Mouse (Mus musculus) liver, postnatal 0 days (tissue): ENCODE results near the gene Cd69. TPM values are rescaled to one million over a fixed set of nuclear protein-coding genes. Genes with fewer than 3 reads are reported as not detected.
A peak's percentile ranks its signal among the peaks of the same experiment; 100 is the strongest.

Experiments
- ATAC-seq: fragments of 200-750 bp; cut with Nextera tagmentation; 2 replicates; pipeline ENCODE4 v1.8.0; 2017; ENCODE audit warnings: mild to moderate bottlenecking, moderate library complexity
- DNase-seq: peaks from one replicate; pipeline ENCODE4 v3.0.0-alpha.2; 2016
- H3K27ac ChIP-seq: fragments of 300-500 bp; sonication (generic); 2 replicates; pipeline ENCODE4 v1.5.1; 2014; ENCODE audit warnings: antibody characterized with exemption, moderate library complexity, mild to moderate bottlenecking, low read depth
- H3K27me3 ChIP-seq: fragments of 300-500 bp; sonication (generic); 2 replicates; pipeline ENCODE4 v1.6.1; 2014; ENCODE audit warnings: low read length, control low read depth, mixed read lengths; ENCODE audit not compliant: insufficient read depth
- H3K36me3 ChIP-seq: fragments of 300-500 bp; sonication (generic); replicated peaks from 2 replicates; pipeline ENCODE4 v1.6.1; 2014; ENCODE audit warnings: mild to moderate bottlenecking, control low read depth, low read length, moderate library complexity, mixed read lengths; ENCODE audit not compliant: insufficient read depth
- H3K4me1 ChIP-seq: fragments of 300-500 bp; sonication (generic); 2 replicates; pipeline ENCODE4 v1.6.1; 2014; ENCODE audit warnings: antibody characterized with exemption, mild to moderate bottlenecking, control low read depth; ENCODE audit not compliant: insufficient read depth
- H3K4me2 ChIP-seq: fragments of 300-500 bp; sonication (generic); 2 replicates; pipeline ENCODE4 v1.6.1; 2014; ENCODE audit warnings: low read depth, mild to moderate bottlenecking, low read length, moderate library complexity, mixed read lengths
- H3K4me3 ChIP-seq: fragments of 300-500 bp; sonication (generic); 2 replicates; pipeline ENCODE4 v1.5.1; 2014; ENCODE audit warnings: low read depth, low read length
- H3K9ac ChIP-seq: fragments of 300-500 bp; sonication (generic); replicated peaks from 2 replicates; pipeline ENCODE4 v1.6.1; 2014; ENCODE audit warnings: mild to moderate bottlenecking, moderate library complexity
- H3K9me3 ChIP-seq: fragments of 300-500 bp; sonication (generic); 2 replicates; pipeline ENCODE4 v1.6.1; 2016; ENCODE audit warnings: mild to moderate bottlenecking, control low read depth, low read length, mixed read lengths
- CTCF ChIP-seq: sonication (generic); IDR thresholded peaks from 2 replicates; pipeline ENCODE4 v1.5.1; 2016; ENCODE audit warnings: antibody characterized with exemption, low read depth
- EP300 ChIP-seq: IDR thresholded peaks from 2 replicates; pipeline ENCODE4 v1.6.1; 2016; ENCODE audit warnings: antibody characterized with exemption, low read depth, mild to moderate bottlenecking
- WGBS: fragments of 180-500 bp; shearing (Covaris S2); extraction: QIAGEN DNeasy Blood & Tissue Kit; methylation state at CpG from one replicate; pipeline ENCODE4 v1.1.7; 2014; ENCODE audit not compliant: insufficient replicate concordance; 5-methylcytosine and 5-hydroxymethylcytosine counted together
- polyA plus RNA-seq: library from polyadenylated mRNA; unstranded; fragments of >200 nt; fragmentation: Nextera tagmentation; extraction: Ambion mirVana; gene quantifications from 2 replicates; pipeline ENCODE4 v1.2.1, GENCODE M21; 2015

The Cd69 gene
- polyA plus RNA-seq, 1 experiment from 2014 or later = 1.5 TPM

GRCm38 (mm10) chr6:129274476-129274875 is 760 bp downstream of the Cd69 start:
- no peaks in the 10 kb centered on the region for H3K9me3 ChIP-seq
- ATAC-seq (no peak), DNase-seq (no peak)
- H3K4me1 ChIP-seq = no peaks in the 10 kb centered on the region
- no peaks in the 10 kb centered on the region for H3K27me3 ChIP-seq
- peak overlapping the region; percentile 47 for H3K4me2 ChIP-seq
- WGBS = 60% methylated on average over 2 of the region's 2 CpGs
- no peaks in the 10 kb centered on the region for H3K36me3 ChIP-seq
- no peak overlapping the region for H3K9ac ChIP-seq
- peak overlapping the region; percentile 34 for H3K4me3 ChIP-seq
- TF ChIP-seq EP300 (no peak), CTCF (no peak)
- no peak overlapping the region for H3K27ac ChIP-seq

GRCm38 (mm10) chr6:129273662-129274061 is 1.6 kb downstream of the Cd69 start:
- Histone ChIP-seq H3K27me3 (no peaks in the 10 kb centered on the region), H3K4me3 (no peak overlapping the region), H3K9ac (no peak overlapping the region), H3K4me2 (peak overlapping the region; percentile 49), H3K9me3 (no peaks in the 10 kb centered on the region), H3K27ac (no peak overlapping the region), H3K4me1 (no peaks in the 10 kb centered on the region), H3K36me3 (no peaks in the 10 kb centered on the region)
- WGBS = 41% methylated on average over 3 of the region's 3 CpGs
- ATAC-seq (peak; percentile 71), DNase-seq (peak; percentile 22)
- TF ChIP-seq EP300 (no peak), CTCF (no peak)

- WGBS = 73% methylated on average over 1 of the region's 1 CpGs
- Histone ChIP-seq H3K9me3 (no peaks in the 10 kb centered on the region), H3K27me3 (no peaks in the 10 kb centered on the region), H3K4me1 (no peaks in the 10 kb centered on the region), H3K4me3 (no peak overlapping the region), H3K9ac (no peak overlapping the region), H3K36me3 (no peaks in the 10 kb centered on the region), H3K27ac (no peak overlapping the region), H3K4me2 (no peak overlapping the region)
- DNase-seq (no peak), ATAC-seq (no peak)
- TF ChIP-seq EP300 (no peak), CTCF (no peak)
Observed at GRCm38 (mm10) chr6:129266438-129267022, 8.7 kb downstream of the Cd69 start.

GRCm38 (mm10) chr6:129265821-129266220 is 9.4 kb downstream of the Cd69 start:
- DNase-seq = no peak
- no peak overlapping the region for H3K27ac ChIP-seq
- H3K9ac ChIP-seq = no peak overlapping the region
- 58% methylated on average over 3 of the region's 3 CpGs for WGBS
- H3K4me3 ChIP-seq = no peak overlapping the region
- H3K27me3 ChIP-seq = no peaks in the 10 kb centered on the region
- ATAC-seq = no peak
- no peak overlapping the region for H3K4me2 ChIP-seq
- H3K36me3 ChIP-seq = no peaks in the 10 kb centered on the region
- no peaks in the 10 kb centered on the region for H3K4me1 ChIP-seq
- H3K9me3 ChIP-seq = no peaks in the 10 kb centered on the region
- TF ChIP-seq CTCF (no peak), EP300 (no peak)

- ATAC-seq = no peak; the same call in 1 of the 2 replicates
- no peaks in the 10 kb centered on the region for H3K27me3 ChIP-seq
- no peak for DNase-seq
- no peak overlapping the region for H3K27ac ChIP-seq
- H3K4me1 ChIP-seq = no peaks in the 10 kb centered on the region
- no peaks in the 10 kb centered on the region for H3K36me3 ChIP-seq
- H3K4me2 ChIP-seq = no peak overlapping the region
- TF ChIP-seq EP300 (no peak), CTCF (no peak)
- H3K9ac ChIP-seq = no peak overlapping the region
- WGBS = 54% methylated on average over 4 of the region's 4 CpGs
- H3K9me3 ChIP-seq = no peaks in the 10 kb centered on the region
- H3K4me3 ChIP-seq = no peak overlapping the region
Observed at GRCm38 (mm10) chr6:129260940-129261339, 14.3 kb downstream of the Cd69 start.

- Histone ChIP-seq H3K36me3 (no peaks in the 10 kb centered on the region), H3K4me2 (no peak overlapping the region), H3K4me3 (no peak overlapping the region), H3K4me1 (no peaks in the 10 kb centered on the region), H3K9me3 (no peaks in the 10 kb centered on the region), H3K27ac (no peak overlapping the region), H3K27me3 (no peaks in the 10 kb centered on the region), H3K9ac (no peak overlapping the region)
- ATAC-seq = no peak
- no peak for DNase-seq
- TF ChIP-seq CTCF (peak; percentile 73), EP300 (no peak)
Observed at GRCm38 (mm10) chr6:129260034-129260433, 15.2 kb downstream of the Cd69 start.

- H3K9me3 ChIP-seq = no peaks in the 10 kb centered on the region
- no peaks in the 10 kb centered on the region for H3K4me1 ChIP-seq
- H3K4me3 ChIP-seq = no peak overlapping the region
- H3K27ac ChIP-seq = no peak overlapping the region
- WGBS = 48% methylated on average over 7 of the region's 7 CpGs
- no peak overlapping the region for H3K4me2 ChIP-seq
- no peaks in the 10 kb centered on the region for H3K36me3 ChIP-seq
- TF ChIP-seq EP300 (no peak), CTCF (peak; percentile 72)
- no peak overlapping the region for H3K9ac ChIP-seq
- no peak for ATAC-seq
- no peak for DNase-seq
- no peaks in the 10 kb centered on the region for H3K27me3 ChIP-seq
Observed at GRCm38 (mm10) chr6:129256018-129256417, 19.2 kb downstream of the Cd69 start.
